Mouse (Mus musculus) megakaryocyte, adult 5-6 weeks (primary cell): ENCODE measurements at regions not wholly inside any gene's neighbourhood (a gene's known extent, or its start where the extent isn't known, plus 50 kb on each side); places are given as distances from the start of the nearest gene placed in this dataset.
A peak's percentile ranks its signal among the peaks of the same experiment; 100 is the strongest.

ENCODE experiments used
- ATAC-seq: 2 replicates; pipeline ENCODE4 v1.8.0; 2016; ENCODE audit warnings: mild to moderate bottlenecking, inconsistent platforms; ENCODE audit not compliant: poor library complexity, severe bottlenecking

DNA sequence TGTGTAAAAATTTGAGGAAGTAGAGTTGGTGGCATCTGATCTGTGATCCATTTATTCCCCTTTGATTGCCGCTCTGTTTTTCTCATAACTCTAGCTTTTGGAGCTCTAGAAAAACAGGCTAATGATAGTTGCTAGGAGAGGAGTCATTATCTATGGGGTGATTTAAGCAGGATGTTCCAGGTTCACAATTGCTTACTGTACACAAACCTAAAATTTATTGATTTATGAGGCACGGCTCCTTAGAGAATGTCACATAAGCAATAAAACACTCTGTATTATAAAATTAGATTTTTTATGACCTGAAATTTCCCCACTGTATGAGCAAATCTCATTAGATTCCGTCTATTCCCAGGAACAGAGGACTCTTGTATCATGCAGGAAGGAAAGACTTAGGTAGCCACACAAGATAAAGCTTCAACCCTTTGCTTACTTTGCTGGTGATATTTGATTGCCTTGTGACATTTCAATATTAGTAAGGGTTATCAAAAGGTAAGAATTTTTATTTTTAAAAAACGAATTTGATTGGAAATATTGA is 360.8 kb upstream of the Ptger4 start:
- no peak for ATAC-seq

GRCm38 (mm10) chr15:5607533-5607932 is 363.5 kb upstream of the Ptger4 start:
- no peak for ATAC-seq

DNA sequence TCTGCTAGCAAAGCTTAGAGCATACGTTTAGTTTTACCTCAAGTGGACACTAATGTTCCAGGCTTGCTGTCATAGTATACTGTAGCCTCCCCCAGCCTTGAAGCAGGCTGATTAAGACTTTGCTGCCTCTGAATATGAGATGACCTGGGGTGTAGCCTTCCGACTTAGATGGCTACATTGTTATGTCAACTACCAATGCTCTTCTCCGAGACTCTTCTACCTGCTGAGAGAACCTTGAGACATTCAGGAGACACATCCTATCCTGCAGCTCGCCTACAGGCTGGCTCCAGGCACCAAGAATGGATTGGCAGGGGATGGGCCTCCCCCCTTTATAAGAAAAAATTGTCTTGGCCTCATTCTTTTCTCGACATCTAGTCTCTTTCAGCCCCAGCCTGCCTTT is 379.0 kb upstream of the Ptger4 start:
- ATAC-seq: no peak

- no peak for ATAC-seq
Measured at GRCm38 (mm10) chr15:5625367-5625766, 381.4 kb upstream of the Ptger4 start.

- no peak for ATAC-seq
Measured at GRCm38 (mm10) chr15:5646673-5647072, 402.7 kb upstream of the Ptger4 start.

DNA sequence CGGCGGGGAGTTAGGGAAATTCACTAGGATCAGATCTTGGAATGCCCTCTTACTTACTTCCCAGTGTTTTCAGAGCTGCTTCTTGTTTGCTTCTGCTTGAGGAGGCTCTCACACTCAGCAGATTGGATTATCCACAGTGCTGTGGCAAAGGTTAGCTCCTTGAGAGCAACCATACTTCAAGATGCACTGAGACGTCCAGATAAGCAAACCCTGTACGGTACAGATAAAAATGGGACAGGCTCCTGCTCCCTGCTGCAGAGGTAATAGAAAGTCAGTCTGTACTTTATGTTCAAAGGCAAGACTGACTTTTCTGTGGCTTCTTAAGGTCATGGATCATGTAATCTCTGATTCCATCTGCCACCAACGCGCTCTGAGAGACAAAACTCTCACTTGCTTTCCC is 414.8 kb upstream of the Ptger4 start:
- peak; percentile 56; the same call in 1 of the 2 replicates for ATAC-seq

DNA sequence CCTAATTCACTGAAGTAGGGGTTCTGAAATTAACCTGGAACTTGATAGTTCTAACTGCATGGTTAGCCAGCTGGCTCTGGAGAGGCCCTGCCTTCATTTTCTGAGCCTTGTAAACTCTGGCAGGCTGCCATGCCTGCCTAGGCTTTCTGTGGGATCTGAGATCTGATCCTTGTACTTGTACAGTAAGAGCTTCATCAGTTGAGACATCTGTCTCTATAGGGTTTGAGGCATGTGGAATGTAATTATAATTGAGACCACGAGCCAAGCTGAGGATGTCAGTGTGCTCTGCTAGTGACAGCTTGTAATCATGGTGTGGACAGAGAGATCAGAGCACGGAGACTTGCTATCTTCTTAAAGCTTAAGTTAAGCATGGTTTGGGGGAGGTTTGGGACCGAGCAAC is 416.8 kb upstream of the Ptger4 start:
- no peak for ATAC-seq

DNA sequence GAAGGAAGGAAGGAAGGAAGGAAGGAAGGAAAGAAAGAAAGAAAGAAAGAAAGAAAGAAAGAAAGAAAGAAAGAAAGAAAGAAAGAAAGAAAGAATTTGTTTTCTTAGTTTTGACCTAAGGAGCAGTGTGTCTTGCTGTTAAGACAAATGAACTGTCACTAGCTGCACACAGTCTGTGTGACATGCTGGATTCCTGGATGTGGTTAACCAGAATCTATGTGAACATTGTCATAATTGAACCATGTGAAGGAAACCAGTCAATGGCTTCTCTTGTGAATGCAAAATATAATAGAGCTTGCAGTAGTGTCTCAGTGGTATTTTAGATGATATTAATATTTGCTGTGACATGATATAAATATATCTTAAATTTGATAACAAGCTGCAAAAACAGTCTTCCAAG is 427.8 kb upstream of the Ptger4 start:
- no peak for ATAC-seq

GRCm38 (mm10) chr15:5676704-5677103 is 432.7 kb upstream of the Ptger4 start:
- ATAC-seq: no peak

DNA sequence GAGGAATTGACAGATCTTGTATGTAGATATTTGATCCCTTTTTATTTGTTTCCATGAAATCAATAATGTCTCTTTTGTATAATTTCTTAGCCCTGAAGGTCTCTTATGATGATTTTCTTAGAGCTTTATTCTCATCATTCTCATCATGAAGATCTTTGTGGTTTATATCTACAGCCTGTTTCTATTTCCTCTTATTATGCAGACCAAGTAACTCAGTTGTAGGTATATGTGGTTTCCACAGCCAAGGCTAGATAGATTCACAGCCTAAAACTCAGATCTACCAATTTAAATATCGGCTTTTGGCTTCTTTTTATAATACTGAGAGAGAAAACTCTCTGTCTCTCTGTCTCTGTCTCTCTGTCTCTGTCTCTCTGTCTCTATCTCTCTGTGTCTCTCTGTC is 449.8 kb upstream of the Ptger4 start:
- ATAC-seq: no peak

GRCm38 (mm10) chr15:5695015-5695414 is 451.0 kb upstream of the Ptger4 start:
- peak; percentile 43; the same call in 1 of the 2 replicates for ATAC-seq

DNA sequence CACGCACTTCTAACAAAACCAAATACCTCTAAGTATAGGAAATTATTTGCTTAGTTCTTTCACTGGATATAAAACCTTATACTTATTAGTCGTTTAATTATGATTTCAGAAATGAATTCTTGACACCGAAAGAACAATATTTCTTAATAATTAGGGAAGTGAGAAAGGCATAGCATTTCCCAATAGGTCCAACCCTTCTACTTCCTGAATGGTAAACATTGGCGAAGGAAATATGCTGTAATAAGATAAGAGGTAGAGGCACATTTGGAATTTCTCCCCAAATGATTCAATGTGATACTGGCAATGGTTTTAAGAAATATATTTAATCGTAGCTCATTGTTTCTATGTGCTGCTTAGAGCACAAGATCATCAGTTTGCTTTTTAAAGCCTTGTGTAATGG is 464.5 kb upstream of the Ptger4 start:
- peak; percentile 98 for ATAC-seq

DNA sequence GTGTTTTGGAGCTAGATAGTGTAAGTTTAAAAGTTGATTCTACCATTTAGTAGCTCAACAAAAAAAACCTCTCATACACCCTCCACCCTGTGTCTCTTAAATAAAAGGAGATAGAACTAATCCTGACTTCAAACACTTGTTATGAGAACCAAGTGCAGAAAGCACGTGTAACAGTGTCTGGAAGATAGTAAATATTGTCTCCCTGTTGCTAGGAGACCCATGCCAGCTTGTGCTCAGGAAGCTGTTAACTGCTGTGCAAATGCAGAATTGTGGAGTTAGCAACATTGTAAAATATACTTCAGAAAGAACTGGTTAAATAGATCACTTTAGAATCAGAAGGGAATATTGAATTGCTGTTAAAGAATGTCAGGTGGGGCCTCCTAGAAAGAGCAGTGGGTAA is 496.7 kb upstream of the Ptger4 start:
- ATAC-seq: no peak

- ATAC-seq: no peak
Measured at GRCm38 (mm10) chr15:5743893-5744292, 499.9 kb upstream of the Ptger4 start.

GRCm38 (mm10) chr15:5758690-5759089 is 514.7 kb upstream of the Ptger4 start:
- no peak for ATAC-seq

DNA sequence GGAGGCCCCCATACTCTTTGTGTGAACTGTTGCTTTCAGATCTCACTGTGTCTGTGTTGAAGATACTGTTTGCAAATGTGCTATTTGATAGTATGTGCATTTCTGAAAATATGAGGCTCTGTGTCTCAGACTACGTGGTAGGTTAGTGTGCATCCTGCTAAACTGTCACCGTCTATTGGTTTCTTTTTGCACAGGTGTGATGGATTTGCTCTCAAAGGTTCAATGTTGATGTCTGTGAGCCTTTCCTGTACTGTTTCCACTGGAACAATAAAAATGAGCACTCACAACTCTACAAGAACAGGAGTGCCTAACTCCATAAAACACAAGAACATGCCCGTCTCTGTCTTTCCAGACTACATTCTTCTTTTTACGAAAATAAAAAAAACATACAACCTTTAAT is 518.2 kb upstream of the Ptger4 start:
- no peak for ATAC-seq

GRCm38 (mm10) chr15:5777074-5777473 is 522.5 kb upstream of the Dab2 start:
- ATAC-seq: no peak

GRCm38 (mm10) chr15:5799917-5800316 is 499.7 kb upstream of the Dab2 start:
- no peak for ATAC-seq

DNA sequence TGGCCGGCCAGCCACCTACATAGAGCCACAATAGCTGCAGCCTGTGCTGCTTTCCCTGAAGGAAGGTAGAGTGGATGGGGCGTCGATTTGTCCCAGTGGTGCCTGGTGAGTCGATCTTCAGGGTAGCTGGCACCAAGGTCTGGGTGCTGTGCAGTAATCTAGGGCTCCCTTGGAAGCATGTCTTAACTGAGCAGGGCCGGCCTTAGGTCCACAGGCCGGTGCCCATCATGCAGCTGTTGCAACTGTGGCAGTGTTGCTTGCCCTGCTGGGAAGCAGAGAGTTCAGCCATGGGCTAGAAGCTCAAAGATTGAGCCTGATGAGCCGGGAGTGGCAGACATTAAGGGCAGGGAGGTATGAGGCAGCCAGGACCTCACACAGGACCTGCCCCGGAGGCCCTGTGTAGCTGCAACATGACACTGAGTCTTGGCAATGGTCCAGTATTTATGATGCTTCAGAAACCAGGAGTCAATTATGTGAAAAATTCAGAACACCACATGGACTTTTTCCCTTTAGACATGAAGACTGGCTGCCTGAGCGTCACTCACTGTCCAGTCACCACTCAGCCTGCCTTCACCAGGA is 488.3 kb upstream of the Dab2 start:
- ATAC-seq: no peak

- ATAC-seq: no peak
Measured at GRCm38 (mm10) chr15:5811958-5812357, 487.6 kb upstream of the Dab2 start.

- no peak for ATAC-seq
Measured at GRCm38 (mm10) chr15:5817901-5818576, 481.5 kb upstream of the Dab2 start.

DNA sequence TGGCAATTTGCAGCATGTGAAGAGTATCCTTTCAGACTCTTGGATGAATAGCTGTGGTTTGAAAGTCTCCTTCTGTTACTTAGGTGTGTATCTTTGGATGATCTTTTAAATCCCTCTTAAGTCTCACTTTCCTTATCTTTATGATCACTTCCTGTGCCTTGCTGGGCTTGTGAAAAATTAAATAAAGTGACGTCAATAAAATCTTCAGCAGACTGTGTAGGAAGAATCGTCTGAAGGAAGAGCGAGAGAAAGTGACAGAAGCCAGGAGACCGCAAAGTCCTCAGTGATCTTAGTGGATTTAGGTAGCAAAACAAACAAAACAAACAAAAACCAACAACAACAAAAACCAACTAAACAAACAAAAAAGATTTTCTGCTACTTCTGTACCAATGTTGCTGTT is 459.6 kb upstream of the Dab2 start:
- no peak for ATAC-seq
